Mouse (Mus musculus) MEL (cell line): ENCODE results near the gene Echdc2. TPM values are rescaled to one million over a fixed set of nuclear protein-coding genes. Genes with fewer than 3 reads are reported as not detected.

Source experiments
- DNase-seq: peaks from one replicate; pipeline ENCODE4 v3.0.0; 2011; ENCODE audit warnings: low read depth, low spot score
- H3K27ac ChIP-seq: 2 replicates; pipeline ENCODE4 v1.5.1; 2012; ENCODE audit warnings: low read depth, mild to moderate bottlenecking, control low read depth, low read length, moderate library complexity; ENCODE audit not compliant: control insufficient read depth
- H3K27me3 ChIP-seq, 2 experiments: fragments of 150-350 bp in 1 of 2; sonication (generic) in 1 of 2; 2 replicates each; pipeline ENCODE4 v1.6.1; 2012; ENCODE audit warnings: low read length in 2 of 2, mild to moderate bottlenecking in 2 of 2, improper control_type of control experiment in 1 of 2, moderate library complexity in 1 of 2; ENCODE audit not compliant: insufficient read depth in 2 of 2, control insufficient read depth in 1 of 2
- H3K36me3 ChIP-seq, 2 experiments: 2 replicates each; pipeline ENCODE4 v1.6.1; 2012 to 2014; ENCODE audit warnings: low read length in 2 of 2, improper control_type of control experiment in 1 of 2, inconsistent platforms in 1 of 2, mild to moderate bottlenecking in 1 of 2; ENCODE audit not compliant: insufficient read depth in 2 of 2, control insufficient read depth in 1 of 2
- H3K4me1 ChIP-seq, 2 experiments: fragments of 150-350 bp in 1 of 2; sonication (generic) in 1 of 2; 2 replicates each; pipeline ENCODE4 v1.6.1; 2012; ENCODE audit warnings: low read length in 2 of 2, improper control_type of control experiment in 1 of 2, mild to moderate bottlenecking in 1 of 2; ENCODE audit not compliant: insufficient read depth in 2 of 2, control insufficient read depth in 1 of 2
- H3K4me3 ChIP-seq, 2 experiments: fragments of 150-350 bp in 1 of 2; sonication (generic) in 1 of 2; 2 replicates each; pipeline ENCODE4 v1.5.1; 2012; ENCODE audit warnings: low read depth in 2 of 2, low read length in 2 of 2, mild to moderate bottlenecking in 2 of 2, moderate library complexity in 2 of 2, control low read depth in 1 of 2, improper control_type of control experiment in 1 of 2; ENCODE audit not compliant: control insufficient read depth in 1 of 2, insufficient read depth in 1 of 2
- H3K79me2 ChIP-seq: 2 replicates; pipeline ENCODE4 v1.6.1; 2012; ENCODE audit warnings: mild to moderate bottlenecking, low read length, moderate library complexity; ENCODE audit not compliant: control insufficient read depth, poor library complexity, insufficient read depth
- H3K9ac ChIP-seq: 2 replicates; pipeline ENCODE4 v1.6.1; 2012; ENCODE audit warnings: low read depth, mild to moderate bottlenecking, control low read depth, low read length, moderate library complexity; ENCODE audit not compliant: control insufficient read depth, poor library complexity, severe bottlenecking
- H3K9me3 ChIP-seq: fragments of 150-350 bp; sonication (generic); replicated peaks from 2 replicates; pipeline ENCODE4 v1.6.1; 2012; ENCODE audit warnings: mild to moderate bottlenecking, low read length, improper control_type of control experiment, moderate library complexity; ENCODE audit not compliant: insufficient read depth
- BHLHE40 ChIP-seq: IDR thresholded peaks from 2 replicates; pipeline ENCODE4 v1.6.1; 2012; ENCODE audit warnings: low read depth, mild to moderate bottlenecking, inconsistent platforms, low read length, improper control_type of control experiment, borderline replicate concordance
- CHD2 ChIP-seq: IDR thresholded peaks from 2 replicates; pipeline ENCODE4 v1.6.1; 2011; ENCODE audit warnings: low read length, improper control_type of control experiment
- CTCF ChIP-seq, 3 experiments: IDR thresholded peaks in 2 of 3; conservative IDR thresholded peaks in 1 of 3; 2 replicates each; pipeline ENCODE4 v1.5.1; 2011 to 2012; ENCODE audit warnings: low read length in 3 of 3, low read depth in 2 of 3, mild to moderate bottlenecking in 2 of 3, improper control_type of control experiment in 1 of 3, inconsistent platforms in 1 of 3, mixed read lengths in 1 of 3, moderate library complexity in 1 of 3; ENCODE audit not compliant: control insufficient read depth in 1 of 3, insufficient read depth in 1 of 3, poor library complexity in 1 of 3, severe bottlenecking in 1 of 3
- ELF1 ChIP-seq: IDR thresholded peaks from 2 replicates; pipeline ENCODE4 v1.6.1; 2014; ENCODE audit warnings: low read depth, mild to moderate bottlenecking, inconsistent platforms, low read length, improper control_type of control experiment, moderate library complexity
- EP300 ChIP-seq, 2 experiments: IDR thresholded peaks; 2 replicates each; pipeline ENCODE4 v1.6.1; 2011; ENCODE audit warnings: improper control_type of control experiment in 2 of 2, low read length in 2 of 2, low read depth in 1 of 2, mild to moderate bottlenecking in 1 of 2
- GABPA ChIP-seq: IDR thresholded peaks from 2 replicates; pipeline ENCODE4 v1.6.1; 2012; ENCODE audit warnings: low read depth, mild to moderate bottlenecking, inconsistent platforms, low read length, improper control_type of control experiment, moderate library complexity
- GATA1 ChIP-seq: IDR thresholded peaks from 2 replicates; pipeline ENCODE4 v1.6.1; 2011; ENCODE audit warnings: low read depth, low read length, improper control_type of control experiment
- MAFK ChIP-seq: IDR thresholded peaks from 2 replicates; pipeline ENCODE4 v1.6.1; 2011; ENCODE audit warnings: low read depth, mild to moderate bottlenecking, low read length, improper control_type of control experiment, borderline replicate concordance
- MAZ ChIP-seq: IDR thresholded peaks from 2 replicates; pipeline ENCODE4 v1.6.1; 2012; ENCODE audit warnings: low read depth, mild to moderate bottlenecking, inconsistent platforms, low read length, improper control_type of control experiment
- MEF2A ChIP-seq: IDR thresholded peaks from 2 replicates; pipeline ENCODE4 v1.6.1; 2014; ENCODE audit warnings: low read depth, mild to moderate bottlenecking, inconsistent platforms, low read length, improper control_type of control experiment; ENCODE audit not compliant: poor library complexity, insufficient replicate concordance, severe bottlenecking; ENCODE audit errors: extremely low read depth
- MYB ChIP-seq: IDR thresholded peaks from 2 replicates; pipeline ENCODE4 v1.6.1; 2011; ENCODE audit warnings: mild to moderate bottlenecking, low read depth, low read length, improper control_type of control experiment
- MYC ChIP-seq: IDR thresholded peaks from 2 replicates; pipeline ENCODE4 v1.6.1; 2011; ENCODE audit warnings: low read depth, mild to moderate bottlenecking, low read length, improper control_type of control experiment, moderate library complexity
- NELFE ChIP-seq: IDR thresholded peaks from 2 replicates; pipeline ENCODE4 v1.6.1; 2011; ENCODE audit warnings: low read depth, low read length, improper control_type of control experiment
- NRF1 ChIP-seq: IDR thresholded peaks from 2 replicates; pipeline ENCODE4 v1.6.1; 2014; ENCODE audit warnings: low read depth, mild to moderate bottlenecking, inconsistent platforms, low read length, improper control_type of control experiment, moderate library complexity; ENCODE audit not compliant: poor library complexity, insufficient read depth, severe bottlenecking
- POLR2A ChIP-seq, 2 experiments: IDR thresholded peaks; 2 replicates each; pipeline ENCODE4 v1.6.1; 2011 to 2012; ENCODE audit warnings: low read length in 2 of 2, mild to moderate bottlenecking in 2 of 2, control low read depth in 1 of 2, improper control_type of control experiment in 1 of 2, low read depth in 1 of 2, moderate library complexity in 1 of 2; ENCODE audit not compliant: control insufficient read depth in 1 of 2, insufficient read depth in 1 of 2, poor library complexity in 1 of 2
- POLR2AphosphoS5 ChIP-seq: IDR thresholded peaks from 2 replicates; pipeline ENCODE4 v1.6.1; 2012; ENCODE audit warnings: low read depth, borderline replicate concordance, mild to moderate bottlenecking, inconsistent platforms, low read length, moderate library complexity, mixed read lengths
- RCOR1 ChIP-seq: IDR thresholded peaks from 2 replicates; pipeline ENCODE4 v1.6.1; 2012; ENCODE audit warnings: low read depth, mild to moderate bottlenecking, inconsistent platforms, low read length, improper control_type of control experiment
- SIN3A ChIP-seq: IDR thresholded peaks from 2 replicates; pipeline ENCODE4 v1.6.1; 2012; ENCODE audit warnings: low read length, improper control_type of control experiment, inconsistent platforms
- SMC3 ChIP-seq: IDR thresholded peaks from 2 replicates; pipeline ENCODE4 v1.6.1; 2011; ENCODE audit warnings: low read depth, low read length, improper control_type of control experiment
- TAL1 ChIP-seq: IDR thresholded peaks from 2 replicates; pipeline ENCODE4 v1.6.1; 2012; ENCODE audit warnings: mild to moderate bottlenecking, inconsistent platforms, low read length, moderate library complexity, mixed read lengths
- TBP ChIP-seq: IDR thresholded peaks from 2 replicates; pipeline ENCODE4 v1.8.0; 2011; ENCODE audit warnings: low read depth, low read length, improper control_type of control experiment
- TCF12 ChIP-seq: IDR thresholded peaks from 2 replicates; pipeline ENCODE4 v1.6.1; 2014; ENCODE audit warnings: low read depth, mild to moderate bottlenecking, inconsistent platforms, low read length, improper control_type of control experiment, moderate library complexity
- UBTF ChIP-seq: IDR thresholded peaks from 2 replicates; pipeline ENCODE4 v1.6.1; 2012; ENCODE audit warnings: low read depth, mild to moderate bottlenecking, inconsistent platforms, low read length, improper control_type of control experiment, moderate library complexity, borderline replicate concordance; ENCODE audit not compliant: insufficient read depth
- ZC3H11A ChIP-seq: IDR thresholded peaks from 2 replicates; pipeline ENCODE4 v1.6.1; 2012; ENCODE audit warnings: low read depth, mild to moderate bottlenecking, inconsistent platforms, low read length, improper control_type of control experiment
- ZKSCAN1 ChIP-seq: IDR thresholded peaks from 2 replicates; pipeline ENCODE4 v1.6.1; 2012; ENCODE audit warnings: low read depth, mild to moderate bottlenecking, inconsistent platforms, low read length, improper control_type of control experiment, moderate library complexity
- ZNF384 ChIP-seq: IDR thresholded peaks from 2 replicates; pipeline ENCODE4 v1.6.1; 2012; ENCODE audit warnings: low read depth, mild to moderate bottlenecking, inconsistent platforms, low read length, improper control_type of control experiment
- polyA plus RNA-seq, 2 experiments: library from polyadenylated mRNA; stranded (reverse) in 1 of 2; unstranded in 1 of 2; fragments of >175 nt in 1 of 2; fragments of >200 nt in 1 of 2; gene quantifications; 2 replicates each; pipeline versions ENCODE4 v1.2.1 to v1.2.4; 2012; ENCODE audit warnings: low replicate concordance in 2 of 2, low read depth in 1 of 2; ENCODE audit not compliant: insufficient read length in 2 of 2, insufficient read depth in 1 of 2, missing spikeins in 1 of 2
- total RNA-seq: library from RNA; depleted of rRNA; stranded (reverse); fragments of 300-350 nt; gene quantifications from 2 replicates; pipeline ENCODE4 v1.2.3, GENCODE M21; 2012

The Echdc2 gene
- total and polyA plus RNA-seq, 3 experiments = not detected

DNA sequence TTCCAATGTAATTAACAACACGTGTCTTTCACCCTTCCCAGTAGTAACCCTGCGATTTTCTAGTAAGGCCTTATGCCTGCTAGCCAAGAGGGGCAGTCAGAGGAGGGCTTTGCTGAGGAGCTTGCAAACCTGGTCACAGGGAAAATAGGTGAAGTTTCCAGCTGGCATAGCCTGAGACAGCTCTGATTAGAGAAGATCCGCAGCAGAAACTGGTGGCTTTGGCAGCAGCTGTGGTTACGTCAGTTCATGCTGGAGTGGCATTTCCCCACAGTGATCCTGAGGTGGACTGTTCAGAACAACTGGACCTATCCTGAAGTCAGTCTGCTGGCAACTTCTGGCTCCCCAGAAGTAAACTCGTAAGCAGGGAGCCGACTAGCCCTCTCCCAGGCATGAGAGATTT is 2.8 kb downstream of the Echdc2 start:
- H3K9me3 ChIP-seq = no peaks in the 10 kb centered on the region
- H3K27me3 ChIP-seq = peaks cover 2 to 4% of the 10 kb centered on the region in 2 experiments
- no peak overlapping the region for H3K27ac ChIP-seq
- no peak for TF ChIP-seq MAZ
- TF ChIP-seq, all 39 proteins: peak for 0
- no peak for DNase-seq
- Histone ChIP-seq H3K79me2 (no peaks in the 10 kb centered on the region), H3K36me3 (no peaks in the 10 kb centered on the region), H3K4me3 (no peak overlapping the region), H3K9ac (no peak overlapping the region), H3K4me1 (no peaks in the 10 kb centered on the region)

DNA sequence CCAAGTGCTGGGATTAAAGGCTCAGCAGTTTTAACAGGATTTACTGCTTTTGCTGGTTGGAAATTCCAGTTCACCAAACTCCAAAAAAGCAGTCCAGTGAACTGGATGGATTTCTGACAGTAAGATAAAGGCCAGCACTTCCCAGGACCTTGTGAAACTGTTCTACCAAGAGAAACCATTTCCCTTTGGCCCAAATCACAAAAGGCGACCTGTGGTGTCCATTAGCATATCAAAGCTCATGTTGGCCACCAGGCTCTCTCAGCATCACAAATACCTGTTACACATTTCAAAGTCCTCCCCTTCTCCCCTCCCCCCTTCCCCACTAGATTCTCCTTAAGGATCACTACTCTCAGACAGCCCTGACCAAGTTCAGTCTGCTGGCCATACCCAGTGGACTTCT is 17.0 kb downstream of the Echdc2 start:
- H3K4me3 ChIP-seq = no peak overlapping the region
- H3K9me3 ChIP-seq = no peaks in the 10 kb centered on the region
- H3K27ac ChIP-seq = no peak overlapping the region

DNA sequence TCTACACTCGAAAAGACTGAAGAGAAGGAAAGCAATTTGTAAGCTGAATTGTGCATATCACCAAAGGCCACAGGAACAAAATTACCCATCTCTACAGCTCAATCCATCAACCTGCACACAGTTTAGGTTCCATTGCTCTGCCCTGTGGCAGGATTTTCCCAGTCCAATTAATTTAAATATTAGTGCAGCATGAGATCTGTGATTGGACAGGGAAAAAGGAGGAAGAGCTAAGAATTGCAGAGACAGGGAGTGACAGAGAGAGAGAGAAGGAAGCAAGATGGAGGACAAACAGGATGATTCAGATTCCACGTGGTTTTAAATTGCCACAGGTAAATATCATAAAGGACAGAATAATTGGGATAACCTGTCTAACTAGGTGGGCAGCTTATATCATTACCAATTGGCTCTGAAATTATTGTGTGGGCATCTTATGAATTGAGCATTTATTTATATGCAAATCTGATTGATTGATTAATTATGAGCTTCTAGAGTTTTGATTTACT is 27.6 kb downstream of the Echdc2 start:
- 0 out of 4 replicates have a peak, but pooled peaks cover 0 to 2% of the 10 kb centered on the region in 2 experiments for H3K36me3 ChIP-seq
- H3K9me3 ChIP-seq = no peaks in the 10 kb centered on the region
- H3K27me3 ChIP-seq = peaks cover 0 to 1% of the 10 kb centered on the region in 2 experiments; a peak in 1 of 4 replicates
- peaks cover 2% of the 10 kb centered on the region; the same call in 1 of the 2 replicates for H3K79me2 ChIP-seq
- H3K9ac ChIP-seq = peak overlapping the region; percentile 74
- H3K4me1 ChIP-seq = 0 out of 4 replicates have a peak, but pooled peaks cover 0 to 5% of the 10 kb centered on the region in 2 experiments
- peak; percentile 55 for DNase-seq
- H3K27ac ChIP-seq = 0 out of 2 replicates have a peak overlapping the region, but pooled peaks have one; percentile 16
- peak overlapping the region; percentile 63 to 78 for H3K4me3 ChIP-seq
- TF ChIP-seq ZKSCAN1 (no peak), SIN3A (peak; percentile 36; the same call in 1 of the 2 replicates), UBTF (no peak), TAL1 (no peak), MYC (peak; percentile 86), GATA1 (no peak), EP300 (IDR thresholded peaks at IDR 0.05; ENCODE audit: low read depth in 1 of 2, low read length in 2 of 2) (no peak), CTCF (IDR thresholded peaks at IDR 0.05 in 2 of 3, conservative IDR thresholded peaks at IDR 0.05 in 1 of 3; ENCODE audit: control insufficient read depth in 1 of 3, insufficient read depth in 1 of 3, low read depth in 2 of 3, low read length in 3 of 3, poor library complexity in 1 of 3, severe bottlenecking in 1 of 3) (no peak), TCF12 (no peak), ZNF384 (no peak), NELFE (0 out of 2 replicates have a peak, but pooled peaks have one; percentile 16), GABPA (no peak), SMC3 (no peak), CHD2 (no peak), BHLHE40 (no peak), ELF1 (peak; percentile 33; the same call in 1 of the 2 replicates), MYB (no peak), RCOR1 (no peak), MAZ (no peak), MAFK (no peak), POLR2A (IDR thresholded peaks at IDR 0.05; ENCODE audit: control insufficient read depth in 1 of 2, insufficient read depth in 1 of 2, low read depth in 1 of 2, low read length in 2 of 2, poor library complexity in 1 of 2) (peak in 1 of 2 experiments; percentile 34; a peak in 1 of 4 replicates), MEF2A (no peak), POLR2AphosphoS5 (no peak), TBP (no peak), ZC3H11A (no peak)

More for the DNA sequence above, 17.0 kb downstream of the Echdc2 start:
- DNase-seq = no peak
- peaks cover 4 to 10% of the 10 kb centered on the region in 2 experiments for H3K27me3 ChIP-seq
- H3K4me1 ChIP-seq = no peaks in the 10 kb centered on the region
- no peak overlapping the region for H3K9ac ChIP-seq
- no peaks in the 10 kb centered on the region for H3K79me2 ChIP-seq
- no peak for TF ChIP-seq NRF1
- no peaks in the 10 kb centered on the region for H3K36me3 ChIP-seq
